In the genomic region with DNA sequence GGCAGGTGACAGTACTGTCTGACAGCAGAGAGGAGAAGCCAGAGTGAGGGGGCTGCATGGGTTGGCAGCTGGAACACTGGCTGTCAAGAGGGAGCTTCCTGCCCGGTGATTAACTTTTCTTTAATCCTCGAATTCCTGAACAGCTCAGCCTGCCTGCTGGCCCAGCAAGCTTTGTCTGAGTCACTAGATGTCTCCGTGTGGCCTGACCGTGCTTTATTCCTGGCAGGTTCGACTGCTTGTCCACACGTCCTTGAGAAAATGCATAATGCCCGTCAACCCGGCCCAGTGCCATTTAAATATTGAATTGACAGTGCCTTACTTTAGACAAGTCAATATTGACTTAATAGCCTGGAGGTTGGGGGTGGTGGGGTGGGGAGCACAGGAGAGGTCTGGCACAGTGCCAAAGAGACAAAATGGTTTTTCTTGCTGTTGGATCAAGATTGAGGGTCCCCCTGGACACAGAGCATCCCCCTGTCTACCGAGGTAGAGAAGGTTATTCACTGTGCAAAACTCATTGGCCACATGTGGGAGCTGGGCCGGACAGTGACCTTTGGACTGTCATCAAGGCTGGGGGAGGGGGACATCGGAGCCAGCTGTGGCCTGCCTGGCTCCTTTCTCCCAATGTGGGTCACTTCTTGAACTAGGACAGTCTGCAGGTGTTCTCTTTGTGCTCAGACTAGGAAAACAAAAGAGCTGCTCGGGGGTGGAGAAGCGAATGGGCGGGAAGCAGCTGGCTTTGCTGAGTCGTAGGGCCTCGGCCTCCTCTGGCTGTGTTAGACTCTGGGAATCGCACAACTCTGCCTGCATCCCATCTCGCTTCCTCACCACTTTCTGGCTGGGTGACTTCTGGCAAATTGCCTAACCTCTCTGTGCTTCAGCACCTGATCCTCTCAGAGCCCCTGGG, we compare ENCODE assay signal across 8 mouse cellular contexts. TPM values are rescaled to one million over a fixed set of nuclear protein-coding genes. Genes with fewer than 3 reads are reported as not detected.
A peak's percentile ranks its signal among the peaks of the same experiment; 100 is the strongest.
DNase-seq lines count a peak whose midpoint lies in the region; ATAC-seq lines count a peak whose summit lies in the region.

No protein-coding gene starts in this region.

- peak; percentile 38 to 56 for DNase-seq in lung, adult 18-20 months
- DNase-seq in lung, postnatal 25 days (ENCODE audit: low spot score), result no peak
- DNase-seq in embryo, embryonic 11 days, result peak; percentile 59
- DNase-seq in layer of hippocampus, postnatal 25 days (ENCODE audit: extremely low spot score in 1 of 2, low spot score in 1 of 2), result no peak
- no peak for DNase-seq in spleen, adult 12 weeks (ENCODE audit: low spot score)

- peaks cover 25% of the 10 kb centered on the region for H3K4me1 ChIP-seq in hindbrain, embryonic 16.5 days (ENCODE audit: control insufficient read depth, insufficient read depth, low read depth, low read length)
- peaks cover 28% of the 10 kb centered on the region for H3K4me1 ChIP-seq in liver, embryonic 15.5 days (replicated peaks)
- H3K4me1 ChIP-seq in stomach, embryonic 14.5 days (ENCODE audit: control insufficient read depth, insufficient read depth, low read length), result peaks cover 17% of the 10 kb centered on the region

- H3K9me3 ChIP-seq in hindbrain, embryonic 16.5 days (ENCODE audit: control insufficient read depth, low read length), result no peaks in the 10 kb centered on the region
- H3K9me3 ChIP-seq in liver, embryonic 15.5 days (replicated peaks), result no peaks in the 10 kb centered on the region
- H3K9me3 ChIP-seq in stomach, embryonic 14.5 days (ENCODE audit: control insufficient read depth, low read depth, low read length), result no peaks in the 10 kb centered on the region

- whole genome bisulfite sequencing in hindbrain, embryonic 16.5 days, result 7% methylated on average over 18 of the region's 18 CpGs
- WGBS in liver, embryonic 15.5 days (ENCODE audit: insufficient replicate concordance), result 37% methylated on average over 18 of the region's 18 CpGs
- WGBS in stomach, embryonic 14.5 days, result 14% methylated on average over 18 of the region's 18 CpGs

- no peak overlapping the region for H3K4me3 ChIP-seq in hindbrain, embryonic 16.5 days (ENCODE audit: low read length)
- H3K4me3 ChIP-seq in liver, embryonic 15.5 days (replicated peaks), result no peak overlapping the region
- H3K4me3 ChIP-seq in stomach, embryonic 14.5 days (ENCODE audit: low read depth, low read length), result no peak overlapping the region

- H3K9ac ChIP-seq in hindbrain, embryonic 16.5 days (ENCODE audit: low read depth, low read length), result no peak overlapping the region
- H3K9ac ChIP-seq in liver, embryonic 15.5 days, result no peak overlapping the region
- H3K9ac ChIP-seq in stomach, embryonic 14.5 days (replicated peaks; ENCODE audit: low read depth, low read length), result no peak overlapping the region

- peak; percentile 15; the same call in 1 of the 2 replicates for ATAC-seq in hindbrain, embryonic 16.5 days
- ATAC-seq in liver, embryonic 15.5 days (ENCODE audit: insufficient read depth), result no peak
- ATAC-seq in stomach, embryonic 14.5 days (ENCODE audit: insufficient number of reproducible peaks, insufficient read depth, low FRiP score, low read depth), result peak; percentile 54

- H3K27me3 ChIP-seq in hindbrain, embryonic 16.5 days (replicated peaks; ENCODE audit: control insufficient read depth, insufficient read depth, low read length), result no peaks in the 10 kb centered on the region
- peaks cover 3% of the 10 kb centered on the region; the same call in 1 of the 2 replicates for H3K27me3 ChIP-seq in liver, embryonic 15.5 days
- H3K27me3 ChIP-seq in stomach, embryonic 14.5 days (ENCODE audit: control insufficient read depth, insufficient read depth, low read length), result no peaks in the 10 kb centered on the region

- no peak overlapping the region for H3K27ac ChIP-seq in hindbrain, embryonic 16.5 days (ENCODE audit: low read depth, low read length)
- H3K27ac ChIP-seq in liver, embryonic 15.5 days (replicated peaks), result peak overlapping the region; percentile 78
- H3K27ac ChIP-seq in stomach, embryonic 14.5 days (ENCODE audit: low read length), result peak overlapping the region; percentile 66; the same call in 1 of the 2 replicates

- no peaks in the 10 kb centered on the region for H3K36me3 ChIP-seq in hindbrain, embryonic 16.5 days (ENCODE audit: control insufficient read depth, insufficient read depth, low read length)
- no peaks in the 10 kb centered on the region for H3K36me3 ChIP-seq in liver, embryonic 15.5 days (replicated peaks)
- H3K36me3 ChIP-seq in stomach, embryonic 14.5 days (ENCODE audit: control insufficient read depth, insufficient read depth, low read length), result no peaks in the 10 kb centered on the region

- H3K4me2 ChIP-seq in hindbrain, embryonic 16.5 days (ENCODE audit: low read length), result no peak overlapping the region
- no peak overlapping the region for H3K4me2 ChIP-seq in liver, embryonic 15.5 days
- 0 out of 2 replicates have a peak overlapping the region, but pooled peaks have one; percentile 1 for H3K4me2 ChIP-seq in stomach, embryonic 14.5 days (replicated peaks; ENCODE audit: low read depth, low read length)

RNA-seq across cellular contexts. Expression of gene Plekha1, which starts 30.3 kb away (rescaled TPM):
- 59.0 and 60.4 TPM in 2 replicates for polyA plus RNA-seq in hindbrain, embryonic 16.5 days (2015; fragmentation: Nextera tagmentation; extraction: Ambion mirVana)
- 10.3 and 13.4 TPM in 2 replicates for polyA plus RNA-seq in liver, embryonic 15.5 days (2015; fragmentation: Nextera tagmentation; extraction: Ambion mirVana)
- 44.3 and 47.1 TPM in 2 replicates for polyA plus RNA-seq in stomach, embryonic 14.5 days (2014; fragmentation: Nextera tagmentation; extraction: Ambion mirVana)
- 100 to 1,000 TPM in 1 of 2 experiments, 10 to 100 TPM in 1; 89.5 to 108 TPM for total RNA-seq in layer of hippocampus, postnatal 25 days (2021)

Comparison
In these comparisons a context has a peak if more than half of its experiments do, and no peak if none do; other contexts are left out.
1. DNase-seq: peak in lung, adult 18-20 months (2 of 2) and embryo, embryonic 11 days (single experiment); none in lung, postnatal 25 days (single experiment), layer of hippocampus, postnatal 25 days (0 of 2) and spleen, adult 12 weeks (single experiment).